In the genomic region with DNA sequence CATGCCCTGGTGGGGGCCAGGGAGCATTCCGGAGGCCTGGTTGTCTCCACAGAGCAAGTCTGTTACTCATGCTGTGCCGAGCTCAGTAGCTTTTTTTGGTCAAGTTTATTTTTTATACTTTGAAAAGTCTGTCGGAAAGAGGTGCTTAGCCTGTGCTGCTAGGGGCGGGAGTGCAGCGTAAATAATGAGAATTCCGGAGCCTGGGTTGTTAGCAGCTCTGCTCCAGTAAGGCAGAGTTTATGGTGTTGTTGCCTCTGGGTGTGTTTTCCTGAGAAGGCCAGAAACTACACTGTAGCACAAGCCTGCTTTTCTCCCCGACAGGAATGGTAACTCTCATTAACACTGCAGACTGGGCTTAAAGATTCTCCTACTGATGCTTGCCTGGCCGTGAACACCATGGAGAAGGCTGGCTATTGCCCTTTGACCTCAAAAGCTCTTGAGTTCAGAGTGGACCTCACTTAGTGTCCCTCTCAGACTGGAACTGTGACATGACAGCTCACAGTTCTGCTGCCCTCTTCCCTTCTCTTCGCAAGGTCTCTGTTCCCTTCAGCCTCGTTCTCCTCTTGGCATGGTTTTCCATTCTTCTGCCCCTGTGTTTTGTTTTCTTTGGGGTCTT, we compare ENCODE assay signal across 21 mouse cellular contexts. TPM values are rescaled to one million over a fixed set of nuclear protein-coding genes. Genes with fewer than 3 reads are reported as not detected.
DNase-seq lines count a peak whose midpoint lies in the region; ATAC-seq and TF ChIP-seq lines count a peak whose summit lies in the region.
"Had no signal": no experiment of that assay in that cellular context is flagged by ENCODE, and none has a peak within 500 bp of the region (broad histone marks: within the 10 kb centered on the region; RNA-seq: fewer than 3 reads in every experiment).

No protein-coding gene starts in this region.

- H3K27me3 ChIP-seq in liver, adult 2 months (ENCODE audit: control insufficient read depth, insufficient read depth, low read length), result no peaks in the 10 kb centered on the region
- no peaks in the 10 kb centered on the region for H3K27me3 ChIP-seq in liver, postnatal 0 days (ENCODE audit: insufficient read depth, low read length)
- H3K27me3 ChIP-seq: CH12.LX; hindbrain, embryonic 15.5 days; liver, embryonic 13.5 days; neural tube, embryonic 15.5 days had no signal

- no peak overlapping the region for H3K4me2 ChIP-seq in liver, postnatal 0 days (ENCODE audit: low read depth, low read length)
- H3K4me2 ChIP-seq: embryonic facial prominence, embryonic 13.5 days; heart, embryonic 11.5 days; hindbrain, embryonic 15.5 days; liver, embryonic 13.5 days; neural tube, embryonic 15.5 days had no signal

- no peak overlapping the region for H3K27ac ChIP-seq in liver, adult 2 months (replicated peaks; ENCODE audit: insufficient read depth, low read depth, low read length)
- no peak overlapping the region for H3K27ac ChIP-seq in liver, postnatal 0 days (ENCODE audit: low read depth)
- H3K27ac ChIP-seq: embryonic facial prominence, embryonic 13.5 days; hindbrain, embryonic 15.5 days; liver, embryonic 13.5 days; neural tube, embryonic 15.5 days had no signal

- no peak for TF ChIP-seq CTCF in liver, adult 2 months (IDR thresholded peaks at IDR 0.05; ENCODE audit: low read depth, low read length)
- no peak for TF ChIP-seq CTCF in liver, postnatal 0 days (IDR thresholded peaks at IDR 0.05; ENCODE audit: low read depth)

- peaks cover 32% of the 10 kb centered on the region for H3K4me1 ChIP-seq in liver, adult 2 months (ENCODE audit: control insufficient read depth, insufficient read depth, low read length)
- peaks cover 6% of the 10 kb centered on the region; the same call in 1 of the 2 replicates for H3K4me1 ChIP-seq in liver, postnatal 0 days (ENCODE audit: insufficient read depth)
- H3K4me1 ChIP-seq: hindbrain, embryonic 15.5 days had no signal

- peaks cover 8% of the 10 kb centered on the region for H3K36me3 ChIP-seq in liver, adult 2 months (ENCODE audit: control insufficient read depth, insufficient read depth, low read length)
- 0 out of 2 replicates have a peak, but pooled peaks cover under 1% of the 10 kb centered on the region for H3K36me3 ChIP-seq in liver, postnatal 0 days (replicated peaks; ENCODE audit: insufficient read depth, low read length)
- H3K36me3 ChIP-seq: embryonic facial prominence, embryonic 13.5 days; hindbrain, embryonic 15.5 days; liver, embryonic 13.5 days; neural tube, embryonic 15.5 days had no signal

- no peaks in the 10 kb centered on the region for H3K9me3 ChIP-seq in liver, postnatal 0 days (ENCODE audit: low read length)
- H3K9me3 ChIP-seq: embryonic facial prominence, embryonic 13.5 days; hindbrain, embryonic 15.5 days; liver, embryonic 13.5 days; neural tube, embryonic 15.5 days had no signal

- whole genome bisulfite sequencing in liver, adult 2 months, result 67% methylated on average over 10 of the region's 10 CpGs
- WGBS in liver, postnatal 0 days (ENCODE audit: insufficient replicate concordance), result 79% methylated on average over 10 of the region's 10 CpGs

- DNase-seq in cerebellum, adult 11-12 months, result peak; percentile 24
- DNase-seq in cerebellum, adult 9-11 months, result no peak
- peak; percentile 44 for DNase-seq in kidney, adult 18-20 months
- no peak for DNase-seq in kidney, postnatal 4 days
- peak; percentile 59 for DNase-seq in liver, adult 2 months (ENCODE audit: extremely low read depth, low read depth, low spot score)
- no peak for DNase-seq in liver, postnatal 0 days
- DNase-seq in embryo, embryonic 10.5 days (ENCODE audit: low spot score), result no peak
- DNase-seq in lung, postnatal 36 days, result no peak
- DNase-seq: adrenal gland, postnatal 14 days; gastrocnemius, postnatal 36 days; heart, postnatal 36 days; layer of hippocampus, adult 9-11 months; liver, embryonic 13.5 days; midbrain, embryonic 14.5 days had no signal

- ATAC-seq in liver, postnatal 0 days, result no peak
- ATAC-seq: intestine, postnatal 0 days had no signal

- no peak for TF ChIP-seq EP300 in liver, postnatal 0 days (IDR thresholded peaks at IDR 0.05; ENCODE audit: low read depth)

- H3K4me3 ChIP-seq in liver, adult 2 months (ENCODE audit: insufficient read depth, low read depth, low read length), result no peak overlapping the region
- H3K4me3 ChIP-seq in liver, postnatal 0 days (ENCODE audit: low read depth, low read length), result no peak overlapping the region
- H3K4me3 ChIP-seq: embryonic facial prominence, embryonic 13.5 days; hindbrain, embryonic 15.5 days; liver, embryonic 13.5 days; myocyte; neural tube, embryonic 15.5 days had no signal

- H3K9ac ChIP-seq in liver, adult 2 months (ENCODE audit: low read depth, low read length), result no peak overlapping the region
- H3K9ac ChIP-seq in liver, postnatal 0 days (replicated peaks), result no peak overlapping the region
- H3K9ac ChIP-seq: embryonic facial prominence, embryonic 13.5 days; hindbrain, embryonic 15.5 days; liver, embryonic 13.5 days; neural tube, embryonic 15.5 days had no signal

- TF ChIP-seq POLR2A in liver, adult 2 months (IDR thresholded peaks at IDR 0.05; ENCODE audit: extremely low read depth, insufficient read depth, low read length), result no peak

- peaks cover 48% of the 10 kb centered on the region for H3K79me2 ChIP-seq in liver, adult 2 months (ENCODE audit: control insufficient read depth, insufficient read depth, low read length)

RNA-seq across cellular contexts. Expression of gene Klf9, which starts 18.9 kb away (rescaled TPM):
- 75.0 and 81.6 TPM in 2 replicates for total RNA-seq in liver, adult 2 months (2014; rRNA removed)
- polyA plus RNA-seq in liver, adult 2 months (2012; rRNA removed), result 32.4 and 32.7 TPM in 2 replicates
- polyA plus RNA-seq in liver, postnatal 0 days (2015; fragmentation: Nextera tagmentation; extraction: Ambion mirVana), result 12.6 and 17.2 TPM in 2 replicates
- total RNA-seq: CH12.LX had no signal

Comparison
In these comparisons a context has a peak if more than half of its experiments do, and no peak if none do; other contexts are left out.
1. DNase-seq: peak in cerebellum, adult 11-12 months (single experiment), kidney, adult 18-20 months (single experiment) and liver, adult 2 months (single experiment); none in cerebellum, adult 9-11 months (single experiment), kidney, postnatal 4 days (0 of 2), liver, postnatal 0 days (single experiment), embryo, embryonic 10.5 days (single experiment) and lung, postnatal 36 days (single experiment).